Mouse (Mus musculus): ENCODE measurements around the gene Mllt3.

- no peak for TF ChIP-seq EP300 (IDR thresholded peaks at IDR 0.05; ENCODE audit: low read depth)
- TF ChIP-seq CTCF (IDR thresholded peaks at IDR 0.05; ENCODE audit: low read depth): no peak
Measured at GRCm38 (mm10) chr4:88015765-88016164, 17.4 kb downstream of the Mllt3 start.
